Mouse (Mus musculus): Measurements from ENCODE around the gene Ptprb. TPM values are rescaled to one million over a fixed set of nuclear protein-coding genes. Genes with fewer than 3 reads are reported as not detected.

Gene Ptprb
- polyA plus RNA-seq, 1 experiment from 2014 or later = 1.8 TPM

DNA sequence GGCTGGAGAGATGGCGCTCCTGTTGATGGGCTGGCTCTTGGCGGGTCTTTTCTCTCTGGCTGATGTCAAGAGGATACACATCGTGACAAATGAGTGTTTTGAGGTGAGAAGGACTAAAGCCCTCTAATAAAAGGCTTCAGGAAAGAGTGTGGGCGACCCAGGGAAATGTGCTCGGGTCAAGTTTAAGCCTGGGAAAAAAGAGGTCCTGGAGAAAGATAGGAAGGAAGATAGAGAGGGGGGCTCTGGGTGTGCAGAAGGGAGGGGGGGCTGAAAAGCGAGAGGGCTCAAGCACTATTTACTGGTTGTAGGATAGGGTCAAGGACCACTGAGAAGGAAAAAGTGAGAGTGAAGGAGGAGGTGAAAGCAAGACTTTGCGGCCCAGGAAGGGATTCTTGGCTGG lies 25.5 kb downstream of the Ptprb start:
- no peaks in the 10 kb centered on the region for H3K36me3 ChIP-seq (replicated peaks; ENCODE audit: control insufficient read depth, insufficient read depth, low read depth, low read length)
- peak overlapping the region; percentile 48 for H3K4me3 ChIP-seq (ENCODE audit: low read depth, low read length)
- 10% methylated on average over 7 of the region's 7 CpGs for WGBS
- H3K27ac ChIP-seq (replicated peaks; ENCODE audit: low read depth, low read length) = no peak overlapping the region
- peaks cover 5% of the 10 kb centered on the region; the same call in 1 of the 2 replicates for H3K4me1 ChIP-seq (ENCODE audit: control insufficient read depth, insufficient read depth, low read length)
- H3K9ac ChIP-seq (replicated peaks; ENCODE audit: low read length) = peak overlapping the region; percentile 59
- H3K4me2 ChIP-seq (ENCODE audit: low read depth, low read length) = peak overlapping the region; percentile 94
- H3K9me3 ChIP-seq (replicated peaks; ENCODE audit: control insufficient read depth, low read length) = no peaks in the 10 kb centered on the region
- peaks cover 14% of the 10 kb centered on the region for H3K27me3 ChIP-seq (ENCODE audit: control insufficient read depth, insufficient read depth, low read length)
- ATAC-seq (replicated peaks; ENCODE audit: insufficient number of reproducible peaks, low FRiP score, low TSS enrichment, low read depth) (no peak), DNase-seq (ENCODE audit: low spot score) (no peak)

DNA sequence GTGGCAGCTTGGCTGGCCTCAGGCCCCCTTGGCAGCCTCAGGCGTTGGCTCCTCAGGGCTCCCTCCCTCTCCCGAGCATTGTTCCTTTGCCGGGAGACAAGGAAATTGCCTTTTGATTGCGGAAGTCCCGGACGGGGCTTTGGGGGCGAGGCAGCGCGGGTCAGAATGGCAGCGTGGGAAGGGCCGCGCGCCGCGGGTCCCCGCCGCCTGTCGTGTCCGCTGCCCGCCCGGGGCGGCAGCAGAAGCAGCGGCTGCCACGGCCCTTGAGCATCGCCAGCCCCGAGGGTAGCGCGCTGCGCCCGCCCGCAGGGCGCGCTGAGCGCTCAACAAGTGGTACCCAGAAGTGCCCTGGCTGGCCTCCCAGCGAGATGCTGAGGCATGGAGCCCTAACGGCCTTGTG lies 25.9 kb downstream of the Ptprb start:
- Histone ChIP-seq H3K4me3 (ENCODE audit: low read depth, low read length) (peak overlapping the region; percentile 48), H3K27ac (replicated peaks; ENCODE audit: low read depth, low read length) (no peak overlapping the region), H3K36me3 (replicated peaks; ENCODE audit: control insufficient read depth, insufficient read depth, low read depth, low read length) (no peaks in the 10 kb centered on the region), H3K9me3 (replicated peaks; ENCODE audit: control insufficient read depth, low read length) (no peaks in the 10 kb centered on the region), H3K27me3 (ENCODE audit: control insufficient read depth, insufficient read depth, low read length) (peaks cover 14% of the 10 kb centered on the region), H3K4me2 (ENCODE audit: low read depth, low read length) (peak overlapping the region; percentile 94), H3K9ac (replicated peaks; ENCODE audit: low read length) (peak overlapping the region; percentile 59), H3K4me1 (ENCODE audit: control insufficient read depth, insufficient read depth, low read length) (peaks cover 5% of the 10 kb centered on the region; the same call in 1 of the 2 replicates)
- WGBS = under 1% methylated on average over 36 of the region's 36 CpGs
- 0 out of 2 replicates have a peak, but pooled peaks have one; percentile 48 for ATAC-seq (replicated peaks; ENCODE audit: insufficient number of reproducible peaks, low FRiP score, low TSS enrichment, low read depth)
- peak; percentile 46 for DNase-seq (ENCODE audit: low spot score)

DNA sequence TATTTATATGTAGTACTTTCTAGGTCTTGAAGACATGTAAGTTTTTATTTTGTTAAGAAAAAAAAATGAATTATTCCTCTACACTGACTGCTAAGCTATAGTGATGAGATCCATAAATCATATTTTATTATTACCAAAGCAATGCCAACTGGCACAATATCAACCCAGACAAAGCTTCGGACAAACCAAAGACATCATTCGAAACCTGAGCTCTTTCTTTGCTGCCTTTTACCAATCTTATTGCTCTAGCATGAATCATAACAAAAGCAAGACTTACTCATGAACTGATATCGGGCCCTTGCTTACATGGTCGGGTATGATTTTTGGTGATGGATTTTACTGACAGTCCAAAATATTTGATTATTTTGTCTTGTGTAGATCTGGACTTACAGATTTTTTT lies 29.0 kb downstream of the Ptprb start:
- no peak overlapping the region for H3K9ac ChIP-seq (replicated peaks; ENCODE audit: low read length)
- DNase-seq (ENCODE audit: low spot score) (no peak), ATAC-seq (replicated peaks; ENCODE audit: insufficient number of reproducible peaks, low FRiP score, low TSS enrichment, low read depth) (no peak)
- H3K9me3 ChIP-seq (replicated peaks; ENCODE audit: control insufficient read depth, low read length) = no peaks in the 10 kb centered on the region
- H3K27ac ChIP-seq (replicated peaks; ENCODE audit: low read depth, low read length) = no peak overlapping the region
- no peaks in the 10 kb centered on the region for H3K36me3 ChIP-seq (replicated peaks; ENCODE audit: control insufficient read depth, insufficient read depth, low read depth, low read length)
- H3K27me3 ChIP-seq (ENCODE audit: control insufficient read depth, insufficient read depth, low read length) = peaks cover 14% of the 10 kb centered on the region
- no peak overlapping the region for H3K4me3 ChIP-seq (ENCODE audit: low read depth, low read length)
- no peak overlapping the region for H3K4me2 ChIP-seq (ENCODE audit: low read depth, low read length)
- H3K4me1 ChIP-seq (ENCODE audit: control insufficient read depth, insufficient read depth, low read length) = peaks cover 5% of the 10 kb centered on the region; the same call in 1 of the 2 replicates
- WGBS = 93% methylated on average over 4 of the region's 4 CpGs

DNA sequence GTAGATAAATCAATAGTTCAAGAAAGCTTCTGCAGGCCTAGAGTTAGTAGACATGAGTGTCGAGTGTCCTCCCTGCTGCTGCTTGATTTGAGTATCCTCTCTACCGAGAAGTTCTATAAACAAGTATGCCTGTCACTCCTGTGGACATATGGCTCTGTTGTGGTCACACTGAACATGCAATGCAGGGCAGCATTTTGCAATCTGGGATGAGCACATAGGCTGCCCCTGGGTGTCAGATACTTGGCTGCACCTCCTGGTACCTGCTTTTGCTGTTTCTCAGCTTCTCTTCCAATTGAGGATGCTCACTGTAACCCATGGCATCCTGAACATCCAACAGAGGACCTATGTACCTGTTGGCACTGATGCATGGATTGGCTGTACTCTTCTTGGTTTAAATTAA lies 34.1 kb downstream of the Ptprb start:
- no peaks in the 10 kb centered on the region for H3K9me3 ChIP-seq (replicated peaks; ENCODE audit: control insufficient read depth, low read length)
- no peak overlapping the region for H3K27ac ChIP-seq (replicated peaks; ENCODE audit: low read depth, low read length)
- H3K4me3 ChIP-seq (ENCODE audit: low read depth, low read length) = no peak overlapping the region
- no peak overlapping the region for H3K4me2 ChIP-seq (ENCODE audit: low read depth, low read length)
- H3K4me1 ChIP-seq (ENCODE audit: control insufficient read depth, insufficient read depth, low read length) = no peaks in the 10 kb centered on the region
- H3K9ac ChIP-seq (replicated peaks; ENCODE audit: low read length) = no peak overlapping the region
- DNase-seq (ENCODE audit: low spot score) = no peak
- H3K27me3 ChIP-seq (ENCODE audit: control insufficient read depth, insufficient read depth, low read length) = no peaks in the 10 kb centered on the region
- no peak for ATAC-seq (replicated peaks; ENCODE audit: insufficient number of reproducible peaks, low FRiP score, low TSS enrichment, low read depth)
- 64% methylated on average over 2 of the region's 2 CpGs for WGBS
- H3K36me3 ChIP-seq (replicated peaks; ENCODE audit: control insufficient read depth, insufficient read depth, low read depth, low read length) = no peaks in the 10 kb centered on the region

DNA sequence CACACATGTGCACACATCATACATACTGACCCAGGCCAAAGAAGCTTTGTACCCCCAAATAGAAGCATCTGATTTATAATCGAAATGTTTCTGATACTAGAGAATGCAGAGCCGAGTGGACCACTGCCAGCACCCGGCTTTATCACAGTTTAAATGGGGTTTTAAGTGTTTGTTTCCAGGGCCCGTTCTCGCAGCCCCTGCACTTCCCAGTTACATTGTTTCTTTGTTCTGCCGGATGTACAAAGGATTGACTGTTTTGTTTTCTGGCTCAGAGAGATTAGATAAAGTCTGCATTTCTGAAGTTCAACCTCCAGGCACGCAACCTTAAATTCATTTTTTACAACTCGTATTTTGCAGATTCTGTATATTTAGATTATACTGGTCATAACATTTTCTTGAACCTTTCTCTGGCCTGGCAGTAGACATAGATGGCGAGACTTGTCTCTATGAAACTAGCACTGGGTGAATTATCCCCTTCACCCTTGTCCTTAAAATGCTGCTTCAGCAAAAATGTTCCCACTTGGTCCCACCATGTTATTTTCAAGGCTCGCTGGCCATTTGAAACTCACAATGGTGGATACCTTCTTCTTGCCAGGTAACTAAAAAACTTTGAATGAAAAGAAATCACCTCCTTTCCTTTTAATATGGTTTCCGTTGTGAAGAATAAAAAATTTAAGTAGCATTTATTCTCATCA lies 35.3 kb downstream of the Ptprb start:
- Histone ChIP-seq H3K4me1 (ENCODE audit: control insufficient read depth, insufficient read depth, low read length) (no peaks in the 10 kb centered on the region), H3K4me2 (ENCODE audit: low read depth, low read length) (no peak overlapping the region), H3K4me3 (ENCODE audit: low read depth, low read length) (no peak overlapping the region), H3K27me3 (ENCODE audit: control insufficient read depth, insufficient read depth, low read length) (no peaks in the 10 kb centered on the region), H3K9me3 (replicated peaks; ENCODE audit: control insufficient read depth, low read length) (no peaks in the 10 kb centered on the region), H3K36me3 (replicated peaks; ENCODE audit: control insufficient read depth, insufficient read depth, low read depth, low read length) (no peaks in the 10 kb centered on the region), H3K27ac (replicated peaks; ENCODE audit: low read depth, low read length) (no peak overlapping the region), H3K9ac (replicated peaks; ENCODE audit: low read length) (no peak overlapping the region)
- ATAC-seq (replicated peaks; ENCODE audit: insufficient number of reproducible peaks, low FRiP score, low TSS enrichment, low read depth) = no peak
- no peak for DNase-seq (ENCODE audit: low spot score)
- WGBS = 56% methylated on average over 11 of the region's 11 CpGs

DNA sequence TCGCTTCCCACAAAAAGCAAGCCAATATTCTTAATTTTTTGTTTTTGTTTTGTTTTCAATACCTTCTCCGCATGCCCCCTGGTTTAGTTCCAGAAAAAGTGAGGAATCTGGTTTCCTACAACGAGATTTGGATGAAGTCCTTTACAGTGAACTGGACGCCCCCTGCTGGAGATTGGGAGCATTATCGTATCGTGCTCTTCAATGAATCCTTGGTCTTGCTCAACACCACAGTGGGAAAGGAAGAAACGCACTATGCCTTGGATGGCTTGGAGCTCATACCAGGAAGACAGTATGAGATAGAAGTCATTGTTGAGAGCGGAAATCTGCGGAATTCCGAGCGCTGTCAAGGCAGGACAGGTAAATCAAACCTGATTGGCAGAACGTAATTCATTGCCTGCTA lies 43.9 kb downstream of the Ptprb start:
- no peaks in the 10 kb centered on the region for H3K4me1 ChIP-seq (ENCODE audit: control insufficient read depth, insufficient read depth, low read length)
- no peaks in the 10 kb centered on the region for H3K27me3 ChIP-seq (ENCODE audit: control insufficient read depth, insufficient read depth, low read length)
- H3K9me3 ChIP-seq (replicated peaks; ENCODE audit: control insufficient read depth, low read length) = no peaks in the 10 kb centered on the region
- no peak overlapping the region for H3K27ac ChIP-seq (replicated peaks; ENCODE audit: low read depth, low read length)
- no peak overlapping the region for H3K9ac ChIP-seq (replicated peaks; ENCODE audit: low read length)
- ATAC-seq (replicated peaks; ENCODE audit: insufficient number of reproducible peaks, low FRiP score, low TSS enrichment, low read depth) = no peak
- no peak overlapping the region for H3K4me3 ChIP-seq (ENCODE audit: low read depth, low read length)
- 22% methylated on average over 12 of the region's 12 CpGs for WGBS
- H3K4me2 ChIP-seq (ENCODE audit: low read depth, low read length) = no peak overlapping the region
- DNase-seq (ENCODE audit: low spot score) = peak; percentile 93
- H3K36me3 ChIP-seq (replicated peaks; ENCODE audit: control insufficient read depth, insufficient read depth, low read depth, low read length) = no peaks in the 10 kb centered on the region

DNA sequence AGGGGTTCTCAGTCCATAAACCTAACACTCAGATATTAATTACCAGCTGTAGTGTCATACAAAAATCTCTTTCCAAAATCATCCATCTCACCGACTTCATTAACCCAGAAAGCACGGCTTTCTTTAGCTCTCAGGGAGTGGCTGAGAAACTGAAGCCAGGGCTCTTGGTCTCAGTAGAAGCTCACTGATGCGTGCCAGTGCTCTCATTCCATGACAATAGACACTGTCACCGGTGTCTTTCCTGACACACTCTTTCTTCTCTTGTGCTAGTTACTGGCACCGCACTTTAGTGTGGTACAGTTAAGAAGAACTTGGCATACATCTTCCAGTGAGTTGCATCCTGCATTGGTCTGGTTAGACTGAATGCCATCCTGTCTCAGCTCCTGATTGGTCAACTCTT lies 53.8 kb downstream of the Ptprb start:
- Histone ChIP-seq H3K9ac (replicated peaks; ENCODE audit: low read length) (no peak overlapping the region), H3K36me3 (replicated peaks; ENCODE audit: control insufficient read depth, insufficient read depth, low read depth, low read length) (no peaks in the 10 kb centered on the region), H3K9me3 (replicated peaks; ENCODE audit: control insufficient read depth, low read length) (no peaks in the 10 kb centered on the region; the same call in 1 of the 2 replicates), H3K4me1 (ENCODE audit: control insufficient read depth, insufficient read depth, low read length) (no peaks in the 10 kb centered on the region), H3K4me2 (ENCODE audit: low read depth, low read length) (no peak overlapping the region), H3K27ac (replicated peaks; ENCODE audit: low read depth, low read length) (no peak overlapping the region), H3K27me3 (ENCODE audit: control insufficient read depth, insufficient read depth, low read length) (no peaks in the 10 kb centered on the region), H3K4me3 (ENCODE audit: low read depth, low read length) (no peak overlapping the region)
- ATAC-seq (replicated peaks; ENCODE audit: insufficient number of reproducible peaks, low FRiP score, low TSS enrichment, low read depth) (no peak), DNase-seq (ENCODE audit: low spot score) (no peak)
- WGBS = 45% methylated on average over 5 of the region's 5 CpGs

DNA sequence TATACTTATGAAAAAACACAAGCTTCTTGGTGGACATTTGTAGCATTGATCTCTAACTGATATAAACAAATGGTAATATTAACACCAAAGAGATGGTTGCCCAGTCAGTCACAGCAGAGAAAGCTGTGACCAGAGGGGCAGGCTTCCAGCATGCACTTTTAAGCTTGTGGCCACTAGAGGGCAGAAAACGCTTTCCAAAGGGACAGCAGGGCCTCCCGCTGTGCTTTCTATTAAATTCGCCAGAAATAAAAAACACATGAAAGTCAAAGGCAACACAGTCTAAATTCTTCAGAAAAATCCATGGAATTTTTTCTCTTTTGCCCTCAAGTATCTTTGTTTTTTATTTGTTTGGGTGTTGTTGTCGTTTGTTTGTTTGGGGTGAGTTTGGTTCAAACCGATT lies 55.1 kb downstream of the Ptprb start:
- WGBS = 9% methylated on average over 5 of the region's 5 CpGs
- Histone ChIP-seq H3K27ac (replicated peaks; ENCODE audit: low read depth, low read length) (no peak overlapping the region), H3K9me3 (replicated peaks; ENCODE audit: control insufficient read depth, low read length) (no peaks in the 10 kb centered on the region; the same call in 1 of the 2 replicates), H3K9ac (replicated peaks; ENCODE audit: low read length) (no peak overlapping the region), H3K36me3 (replicated peaks; ENCODE audit: control insufficient read depth, insufficient read depth, low read depth, low read length) (no peaks in the 10 kb centered on the region), H3K4me1 (ENCODE audit: control insufficient read depth, insufficient read depth, low read length) (no peaks in the 10 kb centered on the region), H3K27me3 (ENCODE audit: control insufficient read depth, insufficient read depth, low read length) (no peaks in the 10 kb centered on the region), H3K4me2 (ENCODE audit: low read depth, low read length) (no peak overlapping the region; the same call in 1 of the 2 replicates), H3K4me3 (ENCODE audit: low read depth, low read length) (no peak overlapping the region)
- ATAC-seq (replicated peaks; ENCODE audit: insufficient number of reproducible peaks, low FRiP score, low TSS enrichment, low read depth) (no peak), DNase-seq (ENCODE audit: low spot score) (peak; percentile 93)

Measured in embryonic facial prominence, embryonic 11.5 days (tissue).